Mouse (Mus musculus): ENCODE results near the gene Ryr3. TPM values are rescaled to one million over a fixed set of nuclear protein-coding genes. Genes with fewer than 3 reads are reported as not detected.
A peak's percentile ranks its signal among the peaks of the same experiment; 100 is the strongest.

Gene Ryr3
- polyA plus RNA-seq, 1 experiment from 2014 or later = 1.6 TPM

- Histone ChIP-seq H3K9ac (replicated peaks; ENCODE audit: low read length) (no peak overlapping the region), H3K27ac (ENCODE audit: low read length) (no peak overlapping the region), H3K36me3 (ENCODE audit: insufficient read depth, low read length) (no peaks in the 10 kb centered on the region), H3K4me2 (replicated peaks; ENCODE audit: low read depth, low read length) (no peak overlapping the region), H3K4me3 (ENCODE audit: low read length) (no peak overlapping the region), H3K27me3 (ENCODE audit: insufficient read depth, low read length) (no peaks in the 10 kb centered on the region), H3K9me3 (ENCODE audit: low read length) (0 out of 2 replicates have a peak, but pooled peaks cover 4% of the 10 kb centered on the region), H3K4me1 (ENCODE audit: insufficient read depth, low read length) (no peaks in the 10 kb centered on the region)
- WGBS = 69% methylated on average over 2 of the region's 2 CpGs
- no peak for ATAC-seq (ENCODE audit: low FRiP score, low TSS enrichment)
These were observed 17.7 kb downstream of the Ryr3 start for GRCm38 (mm10) chr2:113199030-113199679.

DNA sequence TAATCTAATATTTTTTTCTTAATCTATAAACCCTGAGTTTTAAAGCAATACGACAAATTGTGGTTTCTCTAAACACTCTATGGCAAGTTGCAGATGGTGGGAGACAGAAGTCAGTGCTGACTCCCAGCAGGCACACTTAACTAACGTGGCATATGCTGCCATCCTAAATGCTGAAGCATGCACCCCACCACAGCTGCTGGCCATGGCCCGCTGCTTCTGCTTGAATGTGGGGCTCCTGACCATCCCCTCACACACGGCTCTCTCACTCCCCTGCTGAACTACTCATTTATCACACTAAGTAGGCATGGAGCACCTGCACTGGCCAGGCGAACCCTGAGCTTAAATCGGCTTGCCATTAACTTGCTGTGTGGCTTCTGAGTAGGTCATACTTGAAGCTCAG is 29.7 kb downstream of the Ryr3 start:
- Histone ChIP-seq H3K4me1 (ENCODE audit: insufficient read depth, low read length) (no peaks in the 10 kb centered on the region), H3K9me3 (ENCODE audit: low read length) (no peaks in the 10 kb centered on the region), H3K9ac (replicated peaks; ENCODE audit: low read length) (no peak overlapping the region), H3K36me3 (ENCODE audit: insufficient read depth, low read length) (no peaks in the 10 kb centered on the region), H3K4me3 (ENCODE audit: low read length) (no peak overlapping the region), H3K4me2 (replicated peaks; ENCODE audit: low read depth, low read length) (no peak overlapping the region), H3K27me3 (ENCODE audit: insufficient read depth, low read length) (no peaks in the 10 kb centered on the region), H3K27ac (ENCODE audit: low read length) (no peak overlapping the region)
- ATAC-seq (ENCODE audit: low FRiP score, low TSS enrichment) = no peak
- WGBS = 59% methylated on average over 6 of the region's 6 CpGs

- Histone ChIP-seq H3K36me3 (ENCODE audit: insufficient read depth, low read length) (no peaks in the 10 kb centered on the region), H3K4me1 (ENCODE audit: insufficient read depth, low read length) (no peaks in the 10 kb centered on the region), H3K27me3 (ENCODE audit: insufficient read depth, low read length) (no peaks in the 10 kb centered on the region), H3K9ac (replicated peaks; ENCODE audit: low read length) (no peak overlapping the region), H3K27ac (ENCODE audit: low read length) (no peak overlapping the region), H3K4me3 (ENCODE audit: low read length) (no peak overlapping the region), H3K9me3 (ENCODE audit: low read length) (no peaks in the 10 kb centered on the region), H3K4me2 (replicated peaks; ENCODE audit: low read depth, low read length) (no peak overlapping the region)
- 17% methylated on average over 5 of the region's 5 CpGs for WGBS
- peak; percentile 83; the same call in 1 of the 2 replicates for ATAC-seq (ENCODE audit: low FRiP score, low TSS enrichment)
These were observed 35.2 kb downstream of the Ryr3 start for GRCm38 (mm10) chr2:113181701-113182100.

- ATAC-seq (ENCODE audit: low FRiP score, low TSS enrichment) = no peak
- no peak overlapping the region for H3K9ac ChIP-seq (replicated peaks; ENCODE audit: low read length)
These were observed 38.8 kb downstream of the Ryr3 start for GRCm38 (mm10) chr2:113178047-113178446.

GRCm38 (mm10) chr2:113176337-113176736 is 40.6 kb downstream of the Ryr3 start:
- H3K9me3 ChIP-seq (ENCODE audit: low read length) = no peaks in the 10 kb centered on the region
- no peaks in the 10 kb centered on the region for H3K4me1 ChIP-seq (ENCODE audit: insufficient read depth, low read length)
- 82% methylated on average over 5 of the region's 5 CpGs for WGBS
- H3K4me2 ChIP-seq (replicated peaks; ENCODE audit: low read depth, low read length) = no peak overlapping the region
- no peaks in the 10 kb centered on the region for H3K36me3 ChIP-seq (ENCODE audit: insufficient read depth, low read length)
- H3K27me3 ChIP-seq (ENCODE audit: insufficient read depth, low read length) = no peaks in the 10 kb centered on the region
- no peak overlapping the region for H3K4me3 ChIP-seq (ENCODE audit: low read length)
- no peak overlapping the region for H3K27ac ChIP-seq (ENCODE audit: low read length)
- no peak for ATAC-seq (ENCODE audit: low FRiP score, low TSS enrichment)
- no peak overlapping the region for H3K9ac ChIP-seq (replicated peaks; ENCODE audit: low read length)

More at GRCm38 (mm10) chr2:113178047-113178446, 38.8 kb downstream of the Ryr3 start:
- H3K27ac ChIP-seq (ENCODE audit: low read length) = no peak overlapping the region
- no peaks in the 10 kb centered on the region for H3K9me3 ChIP-seq (ENCODE audit: low read length)
- no peaks in the 10 kb centered on the region for H3K27me3 ChIP-seq (ENCODE audit: insufficient read depth, low read length)
- H3K4me1 ChIP-seq (ENCODE audit: insufficient read depth, low read length) = no peaks in the 10 kb centered on the region
- H3K4me2 ChIP-seq (replicated peaks; ENCODE audit: low read depth, low read length) = no peak overlapping the region
- H3K36me3 ChIP-seq (ENCODE audit: insufficient read depth, low read length) = no peaks in the 10 kb centered on the region
- H3K4me3 ChIP-seq (ENCODE audit: low read length) = no peak overlapping the region

GRCm38 (mm10) chr2:113168096-113168495 is 48.8 kb downstream of the Ryr3 start:
- Histone ChIP-seq H3K36me3 (ENCODE audit: insufficient read depth, low read length) (no peaks in the 10 kb centered on the region), H3K9ac (replicated peaks; ENCODE audit: low read length) (no peak overlapping the region), H3K4me2 (replicated peaks; ENCODE audit: low read depth, low read length) (no peak overlapping the region), H3K4me1 (ENCODE audit: insufficient read depth, low read length) (no peaks in the 10 kb centered on the region), H3K27me3 (ENCODE audit: insufficient read depth, low read length) (no peaks in the 10 kb centered on the region), H3K9me3 (ENCODE audit: low read length) (no peaks in the 10 kb centered on the region), H3K4me3 (ENCODE audit: low read length) (no peak overlapping the region), H3K27ac (ENCODE audit: low read length) (no peak overlapping the region)
- ATAC-seq (ENCODE audit: low FRiP score, low TSS enrichment) = no peak
- WGBS = 79% methylated on average over 4 of the region's 4 CpGs

DNA sequence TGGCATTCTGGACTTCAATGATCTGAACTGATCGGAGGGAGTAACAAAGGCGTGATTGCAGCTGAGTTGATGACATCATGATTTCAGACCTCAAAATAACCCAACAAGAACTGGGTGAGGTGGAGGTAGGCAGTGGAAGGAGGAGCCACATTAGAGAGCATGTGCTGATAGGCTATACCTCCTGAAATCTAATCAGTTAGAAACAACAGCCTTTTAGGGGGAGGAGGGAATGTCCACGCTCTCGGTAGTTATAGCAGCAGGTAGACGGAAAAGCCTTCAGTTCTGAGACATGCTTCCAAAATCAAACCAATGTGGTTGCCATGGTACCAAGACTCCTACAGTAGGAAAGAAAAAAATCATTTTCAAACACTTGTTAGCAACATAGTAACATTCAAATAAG is 55.4 kb downstream of the Ryr3 start:
- no peak for ATAC-seq (ENCODE audit: low FRiP score, low TSS enrichment)
- H3K27ac ChIP-seq (ENCODE audit: low read length) = no peak overlapping the region
- no peak overlapping the region for H3K9ac ChIP-seq (replicated peaks; ENCODE audit: low read length)
- no peaks in the 10 kb centered on the region for H3K36me3 ChIP-seq (ENCODE audit: insufficient read depth, low read length)
- H3K4me1 ChIP-seq (ENCODE audit: insufficient read depth, low read length) = no peaks in the 10 kb centered on the region
- H3K4me2 ChIP-seq (replicated peaks; ENCODE audit: low read depth, low read length) = no peak overlapping the region
- H3K4me3 ChIP-seq (ENCODE audit: low read length) = no peak overlapping the region
- H3K9me3 ChIP-seq (ENCODE audit: low read length) = no peaks in the 10 kb centered on the region
- H3K27me3 ChIP-seq (ENCODE audit: insufficient read depth, low read length) = no peaks in the 10 kb centered on the region
- WGBS = 81% methylated on average over 5 of the region's 5 CpGs

- WGBS = 89% methylated on average over 3 of the region's 3 CpGs
- no peaks in the 10 kb centered on the region for H3K36me3 ChIP-seq (ENCODE audit: insufficient read depth, low read length)
These were observed 79.1 kb downstream of the Ryr3 start for GRCm38 (mm10) chr2:113137766-113138165.

GRCm38 (mm10) chr2:113123476-113123875 is 93.4 kb downstream of the Ryr3 start:
- Histone ChIP-seq H3K27ac (ENCODE audit: low read length) (no peak overlapping the region), H3K4me3 (ENCODE audit: low read length) (no peak overlapping the region), H3K4me1 (ENCODE audit: insufficient read depth, low read length) (no peaks in the 10 kb centered on the region), H3K36me3 (ENCODE audit: insufficient read depth, low read length) (no peaks in the 10 kb centered on the region), H3K9ac (replicated peaks; ENCODE audit: low read length) (no peak overlapping the region), H3K27me3 (ENCODE audit: insufficient read depth, low read length) (no peaks in the 10 kb centered on the region), H3K4me2 (replicated peaks; ENCODE audit: low read depth, low read length) (no peak overlapping the region), H3K9me3 (ENCODE audit: low read length) (no peaks in the 10 kb centered on the region)
- ATAC-seq (ENCODE audit: low FRiP score, low TSS enrichment) = no peak
- WGBS = 73% methylated on average over 1 of the region's 1 CpGs

More at GRCm38 (mm10) chr2:113137766-113138165, 79.1 kb downstream of the Ryr3 start:
- H3K9ac ChIP-seq (replicated peaks; ENCODE audit: low read length) = no peak overlapping the region
- H3K27me3 ChIP-seq (ENCODE audit: insufficient read depth, low read length) = no peaks in the 10 kb centered on the region
- H3K4me1 ChIP-seq (ENCODE audit: insufficient read depth, low read length) = no peaks in the 10 kb centered on the region
- no peak overlapping the region for H3K27ac ChIP-seq (ENCODE audit: low read length)
- no peak overlapping the region for H3K4me3 ChIP-seq (ENCODE audit: low read length)
- no peak overlapping the region for H3K4me2 ChIP-seq (replicated peaks; ENCODE audit: low read depth, low read length)
- no peak for ATAC-seq (ENCODE audit: low FRiP score, low TSS enrichment)
- H3K9me3 ChIP-seq (ENCODE audit: low read length) = no peaks in the 10 kb centered on the region

- Histone ChIP-seq H3K4me2 (replicated peaks; ENCODE audit: low read depth, low read length) (no peak overlapping the region), H3K36me3 (ENCODE audit: insufficient read depth, low read length) (no peaks in the 10 kb centered on the region), H3K4me3 (ENCODE audit: low read length) (no peak overlapping the region), H3K9me3 (ENCODE audit: low read length) (no peaks in the 10 kb centered on the region), H3K27me3 (ENCODE audit: insufficient read depth, low read length) (no peaks in the 10 kb centered on the region), H3K4me1 (ENCODE audit: insufficient read depth, low read length) (no peaks in the 10 kb centered on the region), H3K9ac (replicated peaks; ENCODE audit: low read length) (no peak overlapping the region), H3K27ac (ENCODE audit: low read length) (no peak overlapping the region)
- no peak for ATAC-seq (ENCODE audit: low FRiP score, low TSS enrichment)
- 20% methylated on average over 1 of the region's 1 CpGs for WGBS
These were observed 97.8 kb downstream of the Ryr3 start for GRCm38 (mm10) chr2:113119080-113119479.
